Mouse (Mus musculus) liver, embryonic 15.5 days (tissue): ENCODE data around the gene Adamtsl3. TPM values are rescaled to one million over a fixed set of nuclear protein-coding genes. Genes with fewer than 3 reads are reported as not detected.

Source experiments
- ATAC-seq: fragments of 200-750 bp; cut with Nextera tagmentation; 2 replicates; pipeline ENCODE4 v1.8.0; 2017; ENCODE audit warnings: moderate number of reproducible peaks, mild to moderate bottlenecking, moderate library complexity; ENCODE audit not compliant: insufficient read depth
- H3K27ac ChIP-seq: fragments of 300-500 bp; sonication (generic); replicated peaks from 2 replicates; pipeline ENCODE4 v1.5.1; 2015; ENCODE audit warnings: mild to moderate bottlenecking, inconsistent platforms
- H3K27me3 ChIP-seq: fragments of 300-500 bp; sonication (generic); 2 replicates; pipeline ENCODE4 v1.6.1; 2015; ENCODE audit warnings: mild to moderate bottlenecking, inconsistent platforms
- H3K36me3 ChIP-seq: fragments of 300-500 bp; sonication (generic); replicated peaks from 2 replicates; pipeline ENCODE4 v1.6.1; 2015; ENCODE audit warnings: moderate library complexity, mild to moderate bottlenecking, inconsistent platforms
- H3K4me1 ChIP-seq: fragments of 300-500 bp; sonication (generic); replicated peaks from 2 replicates; pipeline ENCODE4 v1.6.1; 2015; ENCODE audit warnings: inconsistent platforms
- H3K4me2 ChIP-seq: fragments of 300-500 bp; sonication (generic); 2 replicates; pipeline ENCODE4 v1.6.1; 2015; ENCODE audit warnings: moderate library complexity, mild to moderate bottlenecking, inconsistent platforms
- H3K4me3 ChIP-seq: fragments of 300-500 bp; sonication (generic); replicated peaks from 2 replicates; pipeline ENCODE4 v1.5.1; 2015; ENCODE audit warnings: mild to moderate bottlenecking, inconsistent platforms
- H3K9ac ChIP-seq: fragments of 300-500 bp; sonication (generic); 2 replicates; pipeline ENCODE4 v1.6.1; 2015; ENCODE audit warnings: moderate library complexity, mild to moderate bottlenecking, inconsistent platforms
- H3K9me3 ChIP-seq: fragments of 300-500 bp; sonication (generic); replicated peaks from 2 replicates; pipeline ENCODE4 v1.6.1; 2016; ENCODE audit warnings: inconsistent platforms
- WGBS: fragments of 180-500 bp; shearing (Covaris S2); methylation state at CpG from one replicate; pipeline ENCODE4 v1.1.7; 2015; ENCODE audit warnings: mixed read lengths; ENCODE audit not compliant: insufficient replicate concordance; 5-methylcytosine and 5-hydroxymethylcytosine counted together
- polyA plus RNA-seq: library from polyadenylated mRNA; unstranded; fragments of >200 nt; fragmentation: Nextera tagmentation; extraction: Ambion mirVana; gene quantifications from 2 replicates; pipeline ENCODE4 v1.2.1, GENCODE M21; 2015

Adamtsl3 gene
- polyA plus RNA-seq, result 0.12 TPM in 2 replicates

DNA sequence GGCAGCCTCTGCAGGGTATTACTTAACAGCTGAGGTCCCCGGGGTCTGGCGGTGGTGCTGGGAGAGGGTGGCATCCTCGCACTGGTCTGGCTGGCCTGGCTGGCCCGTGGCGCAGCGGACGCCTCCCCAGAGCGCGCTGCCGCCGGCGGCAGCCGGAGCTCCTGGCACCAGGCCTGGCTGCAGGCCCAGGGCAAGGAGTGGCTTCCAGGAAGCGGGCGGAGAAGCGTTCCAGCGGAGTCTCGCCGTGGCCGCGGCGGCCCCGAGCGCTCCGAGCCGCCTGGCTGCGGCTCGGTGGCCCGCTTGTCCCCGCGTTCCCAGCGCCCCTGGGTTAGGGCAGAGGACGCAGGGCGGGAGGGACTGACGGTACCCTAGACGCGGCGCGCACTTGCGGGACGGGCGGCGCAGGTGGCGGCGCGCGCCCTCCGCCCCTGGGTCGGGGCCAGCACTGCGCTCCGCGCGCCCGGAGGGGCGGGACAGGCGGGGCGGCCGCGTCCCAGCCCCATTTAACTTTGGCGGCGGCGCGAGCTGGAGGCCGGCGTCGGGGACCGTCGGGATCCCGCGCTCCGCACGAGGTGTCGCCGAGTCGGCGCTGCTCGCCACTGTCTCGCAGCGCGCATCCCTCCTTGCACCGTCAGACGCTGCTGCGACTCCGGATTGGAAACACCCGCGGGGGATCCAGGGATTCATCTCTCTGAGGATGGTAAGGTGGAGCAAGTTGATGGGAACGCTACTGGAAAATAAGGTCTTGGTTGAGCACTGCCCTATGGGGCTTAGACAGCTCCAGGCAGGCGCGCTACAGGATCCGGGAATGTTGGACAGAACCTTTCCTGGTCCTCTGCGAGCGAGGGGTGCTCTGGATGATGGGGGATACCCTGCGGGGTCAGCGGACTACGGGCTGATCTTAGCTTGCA is at the start of gene Adamtsl3:
Gene Adamtsl3, plus strand, starts transcription at position 484 of the 911 bp plus-strand sequence.
- Histone ChIP-seq H3K4me3 (no peak within 1 kb of the TSS; the same call in 1 of the 2 replicates), H3K9ac (no peak within 1 kb of the TSS), H3K4me1 (no peaks in the 10 kb centered on the region), H3K9me3 (no peaks in the 10 kb centered on the region), H3K27ac (no peak within 1 kb of the TSS), H3K27me3 (peaks cover 52% of the 10 kb centered on the region), H3K36me3 (no peaks in the 10 kb centered on the region), H3K4me2 (peak within 1 kb of the TSS; percentile 13)
- no peak for ATAC-seq
- WGBS, result 2% methylated on average over 81 of the region's 95 CpGs

DNA sequence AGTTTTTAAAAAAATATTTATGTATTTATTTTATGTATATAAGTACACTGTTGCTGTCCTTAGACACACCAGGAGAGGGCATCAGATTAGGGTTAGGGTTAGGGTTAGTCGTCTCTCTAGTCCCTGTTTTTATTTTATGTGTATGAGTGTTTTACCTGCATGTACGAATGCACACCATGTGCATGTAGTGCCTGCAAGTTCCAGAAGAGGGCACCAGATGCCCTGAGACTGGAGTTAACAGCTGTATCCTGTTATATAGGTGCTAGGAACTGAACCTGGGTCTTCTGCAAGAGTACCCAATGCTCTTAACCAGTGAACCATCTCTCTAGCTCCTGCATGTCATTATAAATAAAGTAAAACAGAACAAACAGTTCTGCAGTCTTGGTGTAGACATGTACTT is 48.3 kb upstream of the Adamtsl3 start:
- no peak overlapping the region for H3K4me2 ChIP-seq
- ATAC-seq, result no peak

DNA sequence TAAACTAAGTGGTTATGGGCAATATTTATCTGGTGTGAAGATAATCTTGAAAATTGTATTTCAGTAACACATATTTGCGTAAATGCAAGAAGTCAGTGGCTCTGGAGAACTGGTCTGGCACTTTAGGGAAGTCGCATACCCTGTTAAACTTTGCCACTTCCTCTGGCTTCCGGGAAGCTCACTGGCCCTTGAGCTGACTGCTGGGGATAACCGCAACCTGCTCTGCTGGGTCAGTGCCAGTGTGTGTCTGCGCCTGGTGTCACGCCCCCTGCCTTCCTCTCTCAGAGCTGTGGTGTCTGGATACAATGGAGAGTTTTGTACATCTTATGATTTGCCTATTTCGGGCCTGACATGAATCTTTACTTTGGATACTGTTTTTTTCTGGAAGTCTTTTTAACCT is 42.1 kb upstream of the Adamtsl3 start:
- H3K4me1 ChIP-seq, result no peaks in the 10 kb centered on the region
- H3K27me3 ChIP-seq, result no peaks in the 10 kb centered on the region
- 27% methylated on average over 7 of the region's 7 CpGs for WGBS
- H3K27ac ChIP-seq, result no peak overlapping the region
- H3K36me3 ChIP-seq, result no peaks in the 10 kb centered on the region
- no peak overlapping the region for H3K9ac ChIP-seq
- no peaks in the 10 kb centered on the region for H3K9me3 ChIP-seq
- ATAC-seq, result no peak
- H3K4me3 ChIP-seq, result no peak overlapping the region
- no peak overlapping the region for H3K4me2 ChIP-seq

More for the DNA sequence above, 48.3 kb upstream of the Adamtsl3 start:
- Histone ChIP-seq H3K27ac (no peak overlapping the region), H3K9ac (no peak overlapping the region), H3K27me3 (no peaks in the 10 kb centered on the region), H3K4me1 (no peaks in the 10 kb centered on the region), H3K9me3 (no peaks in the 10 kb centered on the region), H3K4me3 (no peak overlapping the region), H3K36me3 (no peaks in the 10 kb centered on the region)
- 53% methylated on average over 2 of the region's 2 CpGs for WGBS

DNA sequence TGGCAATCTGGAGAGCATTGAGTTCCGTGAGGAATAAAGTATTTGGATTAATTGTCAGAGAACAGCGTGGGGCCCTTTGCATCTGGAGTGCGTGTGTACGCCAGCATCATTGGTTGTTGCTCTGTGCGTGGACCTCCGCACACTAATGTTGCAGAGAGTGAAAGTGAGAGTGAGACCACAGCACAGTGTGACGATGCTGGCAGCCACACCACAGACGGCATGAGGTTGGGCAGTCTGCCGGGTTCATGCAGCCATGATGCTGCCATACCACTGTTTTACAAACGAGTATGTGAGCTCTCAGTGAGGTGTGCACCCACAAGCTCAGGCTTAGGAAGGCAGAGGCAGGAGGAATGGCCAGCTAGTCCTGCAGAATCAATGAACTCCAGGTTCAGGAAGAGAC is 41.4 kb upstream of the Adamtsl3 start:
- no peaks in the 10 kb centered on the region for H3K9me3 ChIP-seq

DNA sequence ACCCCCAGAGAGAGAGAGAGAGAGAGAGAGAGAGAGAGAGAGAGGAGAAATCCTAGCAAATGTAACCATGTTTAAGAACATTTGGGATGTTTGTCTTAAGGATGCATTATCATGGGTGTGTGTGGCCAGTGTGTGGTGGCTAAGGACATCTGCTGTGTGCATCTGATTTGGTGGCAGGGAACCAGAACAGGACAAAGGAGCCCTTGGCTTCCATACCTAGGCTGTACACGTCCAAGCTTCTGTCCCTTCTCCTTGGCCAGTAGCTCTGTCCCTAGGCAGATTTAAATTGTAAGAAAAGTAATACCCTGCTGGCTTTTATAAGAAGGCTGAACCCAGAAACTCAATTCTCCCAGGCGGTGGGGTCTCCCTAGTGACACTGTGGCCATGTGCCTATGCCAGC is 40.9 kb upstream of the Adamtsl3 start:
- no peaks in the 10 kb centered on the region for H3K36me3 ChIP-seq
- H3K9ac ChIP-seq, result no peak overlapping the region
- no peak overlapping the region for H3K4me2 ChIP-seq
- no peaks in the 10 kb centered on the region for H3K4me1 ChIP-seq
- ATAC-seq, result no peak
- no peak overlapping the region for H3K4me3 ChIP-seq
- WGBS, result 49% methylated on average over 2 of the region's 2 CpGs
- H3K27me3 ChIP-seq, result no peaks in the 10 kb centered on the region
- H3K9me3 ChIP-seq, result no peaks in the 10 kb centered on the region
- H3K27ac ChIP-seq, result no peak overlapping the region

More for the DNA sequence above, 41.4 kb upstream of the Adamtsl3 start:
- no peak for ATAC-seq
- H3K27me3 ChIP-seq, result no peaks in the 10 kb centered on the region
- no peak overlapping the region for H3K4me3 ChIP-seq
- no peak overlapping the region for H3K27ac ChIP-seq
- no peak overlapping the region for H3K4me2 ChIP-seq
- 62% methylated on average over 10 of the region's 10 CpGs for WGBS
- H3K9ac ChIP-seq, result no peak overlapping the region
- no peaks in the 10 kb centered on the region for H3K36me3 ChIP-seq
- H3K4me1 ChIP-seq, result no peaks in the 10 kb centered on the region

DNA sequence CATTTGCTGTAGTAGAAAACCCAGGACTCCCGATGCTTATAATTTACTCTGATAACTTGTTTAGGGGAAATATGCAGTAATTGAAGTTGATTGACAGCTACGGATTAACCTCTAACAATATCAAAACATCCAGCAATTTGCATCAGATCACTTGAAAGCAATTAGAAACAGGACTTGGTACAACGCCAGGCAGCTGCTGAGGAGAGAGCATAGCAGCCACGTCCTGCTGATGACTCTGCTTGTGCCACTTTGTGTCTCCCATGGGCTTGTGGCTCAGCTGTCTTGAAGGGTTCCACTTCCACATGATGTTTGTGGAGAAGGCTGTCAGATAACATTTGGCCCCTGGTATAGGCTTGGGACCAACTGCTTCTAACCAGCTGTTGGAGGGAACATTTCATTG is 27.1 kb upstream of the Adamtsl3 start:
- H3K4me3 ChIP-seq, result no peak overlapping the region
- H3K27me3 ChIP-seq, result no peaks in the 10 kb centered on the region
- no peak overlapping the region for H3K9ac ChIP-seq
- 58% methylated on average over 4 of the region's 4 CpGs for WGBS
- no peaks in the 10 kb centered on the region for H3K36me3 ChIP-seq
- H3K9me3 ChIP-seq, result no peaks in the 10 kb centered on the region
- no peak for ATAC-seq
- no peak overlapping the region for H3K4me2 ChIP-seq
- H3K27ac ChIP-seq, result no peak overlapping the region
- no peaks in the 10 kb centered on the region for H3K4me1 ChIP-seq

DNA sequence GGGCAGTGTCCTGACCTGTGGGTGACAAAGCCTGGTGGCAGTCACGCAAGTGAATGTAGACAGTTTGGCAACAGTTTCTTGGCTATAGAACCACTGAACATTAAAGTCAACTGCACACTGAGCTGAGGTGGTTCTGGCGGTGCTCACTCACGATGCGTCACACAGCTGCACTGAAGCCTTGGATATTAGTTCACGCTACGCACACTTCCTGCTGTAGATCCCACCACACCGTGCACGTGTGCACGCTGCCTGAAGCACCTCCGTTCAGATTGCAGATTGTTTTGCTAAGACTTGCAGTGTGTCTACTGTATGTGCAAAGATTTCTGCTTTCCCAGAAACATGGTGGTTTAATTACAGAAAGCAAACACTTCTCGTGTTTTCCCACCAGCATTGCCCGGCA is 17.0 kb upstream of the Adamtsl3 start:
- H3K27ac ChIP-seq, result no peak overlapping the region
- H3K4me3 ChIP-seq, result no peak overlapping the region
- H3K4me2 ChIP-seq, result no peak overlapping the region
- no peaks in the 10 kb centered on the region for H3K36me3 ChIP-seq
- no peaks in the 10 kb centered on the region for H3K9me3 ChIP-seq
- no peaks in the 10 kb centered on the region for H3K27me3 ChIP-seq
- no peaks in the 10 kb centered on the region for H3K4me1 ChIP-seq
- H3K9ac ChIP-seq, result no peak overlapping the region
- no peak for ATAC-seq
- 78% methylated on average over 12 of the region's 12 CpGs for WGBS

DNA sequence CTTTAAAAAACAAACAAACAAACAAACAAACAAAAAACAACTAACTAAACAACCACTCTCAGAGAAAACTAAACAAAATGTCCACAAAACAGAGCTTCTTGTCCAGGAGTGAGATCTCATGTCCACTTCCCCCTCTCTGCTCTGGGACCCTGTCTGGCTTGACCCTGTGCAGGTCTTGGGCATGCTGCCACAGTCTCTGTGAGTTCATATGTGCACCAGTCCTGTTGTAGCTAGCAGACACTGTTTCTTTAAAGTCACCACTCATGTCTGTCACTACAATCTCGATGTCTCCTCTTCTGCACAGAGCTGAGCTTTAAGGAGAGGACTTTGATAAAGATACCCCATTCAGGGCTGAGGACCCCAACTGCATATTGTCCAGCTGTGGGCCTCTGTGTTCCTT is 8.9 kb upstream of the Adamtsl3 start:
- Histone ChIP-seq H3K27ac (no peak overlapping the region), H3K27me3 (no peaks in the 10 kb centered on the region), H3K36me3 (no peaks in the 10 kb centered on the region), H3K9me3 (no peaks in the 10 kb centered on the region), H3K4me1 (no peaks in the 10 kb centered on the region), H3K9ac (no peak overlapping the region), H3K4me3 (no peak overlapping the region), H3K4me2 (no peak overlapping the region)
- 29% methylated on average over 1 of the region's 1 CpGs for WGBS
- no peak for ATAC-seq

DNA sequence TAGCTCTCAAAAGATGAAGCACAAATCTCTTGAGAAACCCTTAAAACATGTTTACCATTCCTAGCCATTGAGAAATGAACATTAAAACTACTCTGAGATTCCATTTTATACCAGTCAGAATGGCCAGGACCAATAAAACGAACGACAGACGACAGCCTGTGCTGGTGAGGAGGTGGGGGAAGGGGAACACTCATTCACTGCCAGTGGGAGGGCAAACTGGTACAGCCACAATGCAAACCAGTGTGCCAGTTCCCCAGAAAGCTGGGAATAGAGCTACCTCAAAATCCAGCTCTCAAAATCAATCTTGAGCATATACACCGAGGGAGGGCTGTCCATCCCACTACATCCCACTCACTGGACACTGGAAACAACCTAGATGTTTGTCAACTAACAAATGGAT is 8.3 kb upstream of the Adamtsl3 start:
- no peak for ATAC-seq
- no peaks in the 10 kb centered on the region for H3K27me3 ChIP-seq
- H3K9me3 ChIP-seq, result no peaks in the 10 kb centered on the region
- H3K4me1 ChIP-seq, result no peaks in the 10 kb centered on the region
- H3K4me2 ChIP-seq, result no peak overlapping the region
- no peak overlapping the region for H3K27ac ChIP-seq
- H3K36me3 ChIP-seq, result no peaks in the 10 kb centered on the region
- H3K9ac ChIP-seq, result no peak overlapping the region
- WGBS, result 40% methylated on average over 4 of the region's 4 CpGs
- no peak overlapping the region for H3K4me3 ChIP-seq

DNA sequence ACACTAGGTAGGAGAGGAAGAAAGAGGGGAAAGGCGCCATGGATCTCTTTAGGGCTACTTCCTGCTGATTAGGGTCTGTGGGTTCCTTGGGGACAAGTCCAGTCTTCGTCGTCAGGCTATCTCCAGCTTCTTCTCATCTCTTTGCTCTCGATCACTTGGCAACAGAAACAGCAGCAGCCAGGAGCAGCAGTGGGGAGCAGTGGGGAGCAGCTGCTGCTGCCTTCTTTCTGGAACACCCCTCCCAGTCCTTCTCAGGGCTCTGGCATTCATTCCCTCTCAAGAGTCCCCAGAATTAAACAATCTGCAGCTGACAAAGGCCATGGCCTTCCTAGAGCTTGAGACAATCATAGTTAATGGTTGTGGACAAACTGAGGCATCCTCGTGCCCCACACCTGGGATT is 7.6 kb upstream of the Adamtsl3 start:
- no peak for ATAC-seq
- Histone ChIP-seq H3K27me3 (no peaks in the 10 kb centered on the region), H3K36me3 (no peaks in the 10 kb centered on the region), H3K4me1 (no peaks in the 10 kb centered on the region), H3K4me2 (no peak overlapping the region), H3K9me3 (no peaks in the 10 kb centered on the region), H3K27ac (no peak overlapping the region), H3K4me3 (no peak overlapping the region), H3K9ac (no peak overlapping the region)
- 24% methylated on average over 5 of the region's 5 CpGs for WGBS

DNA sequence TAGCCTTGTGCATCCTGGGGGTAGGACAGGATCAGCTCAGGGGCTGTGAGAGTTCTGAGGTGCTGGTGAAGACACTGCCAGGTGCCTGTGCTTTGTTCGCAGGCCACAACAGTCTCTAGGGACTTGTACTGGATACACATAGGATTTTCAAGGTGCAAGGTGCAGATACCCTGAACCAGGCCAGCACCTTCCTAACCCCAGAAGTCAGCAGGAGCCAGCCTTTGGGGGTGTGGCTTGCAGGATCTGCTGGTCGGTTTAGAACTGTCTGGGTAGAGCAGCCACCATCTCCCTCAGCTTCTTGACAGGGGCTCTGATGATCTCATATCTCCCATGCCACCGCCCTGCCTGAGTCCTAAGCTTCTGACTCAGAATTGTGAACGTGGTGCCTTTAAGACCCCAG is 5.7 kb upstream of the Adamtsl3 start:
- peaks cover 16% of the 10 kb centered on the region for H3K27me3 ChIP-seq
- H3K27ac ChIP-seq, result no peak overlapping the region
- no peak overlapping the region for H3K4me3 ChIP-seq
- H3K36me3 ChIP-seq, result no peaks in the 10 kb centered on the region
- no peak overlapping the region for H3K9ac ChIP-seq
- no peaks in the 10 kb centered on the region for H3K4me1 ChIP-seq
- no peak for ATAC-seq
- WGBS, result 37% methylated on average over 4 of the region's 4 CpGs
- H3K9me3 ChIP-seq, result no peaks in the 10 kb centered on the region
- H3K4me2 ChIP-seq, result no peak overlapping the region

DNA sequence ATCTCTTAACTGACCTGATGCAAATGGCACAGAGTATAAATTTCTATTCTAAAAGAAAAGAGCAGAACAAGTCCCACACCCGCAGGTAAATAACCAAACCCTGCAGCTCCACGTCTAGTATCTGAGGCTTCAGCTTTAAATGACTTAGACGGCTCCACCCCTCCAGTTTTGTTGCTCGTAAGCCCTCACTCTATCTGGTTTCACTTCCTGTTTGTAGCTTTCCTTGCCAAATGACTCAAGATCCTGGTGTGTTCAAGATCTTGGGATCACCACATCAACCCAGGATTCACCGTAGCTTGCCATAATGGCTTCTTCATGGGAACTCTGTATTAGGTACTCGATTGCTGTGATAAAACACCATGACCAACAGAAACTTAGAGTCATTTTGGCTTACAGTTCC is 4.6 kb upstream of the Adamtsl3 start:
- Histone ChIP-seq H3K4me2 (no peak overlapping the region), H3K9me3 (no peaks in the 10 kb centered on the region), H3K4me3 (no peak overlapping the region), H3K27ac (no peak overlapping the region), H3K4me1 (no peaks in the 10 kb centered on the region), H3K36me3 (no peaks in the 10 kb centered on the region), H3K9ac (no peak overlapping the region), H3K27me3 (peaks cover 27% of the 10 kb centered on the region)
- ATAC-seq, result no peak
- 33% methylated on average over 6 of the region's 6 CpGs for WGBS
